Mouse (Mus musculus): ENCODE results near the gene Ubqln1. TPM values are rescaled to one million over a fixed set of nuclear protein-coding genes. Genes with fewer than 3 reads are reported as not detected.
A peak's percentile ranks its signal among the peaks of the same experiment; 100 is the strongest.

Ubqln1 gene
- 80.2 and 83.9 TPM in 2 replicates for polyA plus RNA-seq (2015; fragmentation: Nextera tagmentation; extraction: Ambion mirVana)

DNA sequence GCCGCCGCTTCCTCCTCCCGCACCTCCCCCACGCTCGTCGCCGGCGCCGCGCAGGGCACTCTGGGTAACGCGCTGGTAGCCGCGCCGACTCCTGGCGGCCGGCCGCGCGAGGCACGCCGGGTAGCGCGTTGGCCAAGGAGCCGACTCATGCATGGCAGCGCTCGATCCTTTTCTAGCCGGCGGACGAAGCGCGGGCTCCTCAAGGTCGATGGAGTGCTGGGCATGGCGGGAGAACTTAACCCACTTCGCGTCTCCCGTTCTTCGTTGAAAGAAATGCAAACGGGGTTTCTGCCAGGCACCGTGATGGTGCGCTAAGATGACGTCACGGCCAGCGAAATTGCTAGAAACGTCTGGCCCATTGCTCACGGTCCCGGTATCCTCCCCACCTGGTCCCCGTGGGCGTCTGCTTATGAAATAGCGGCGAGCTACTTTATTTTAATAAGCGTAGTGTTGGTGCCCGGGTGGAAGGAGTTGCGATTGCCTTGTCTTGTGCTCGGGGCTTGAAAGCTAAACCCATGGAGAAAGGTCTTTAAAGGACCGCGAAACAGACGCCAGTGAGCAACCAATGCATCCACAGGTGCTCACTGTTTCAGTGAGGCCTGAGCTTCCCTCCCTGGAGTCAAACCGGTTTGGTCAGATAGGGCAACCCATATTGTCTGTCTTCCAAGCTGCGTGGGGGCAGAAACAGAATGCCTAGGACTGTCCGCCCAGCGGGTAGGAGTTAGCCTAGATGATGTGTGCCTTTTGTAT lies at the start of gene Ubqln1:
TSS of gene Ubqln1 (minus strand) at position 62 of the 750 bp plus-strand sequence.
- peak within 1 kb of the TSS; percentile 92 for H3K27ac ChIP-seq (ENCODE audit: low read length)
- H3K9ac ChIP-seq (ENCODE audit: low read depth, low read length): peak within 1 kb of the TSS; percentile 99
- H3K4me1 ChIP-seq (ENCODE audit: control insufficient read depth, insufficient read depth, low read length): peaks cover 22% of the 10 kb centered on the region
- 1% methylated on average over 53 of the region's 62 CpGs for WGBS
- peak; percentile 84 for ATAC-seq
- H3K9me3 ChIP-seq (ENCODE audit: control insufficient read depth, low read length): no peaks in the 10 kb centered on the region
- peak within 1 kb of the TSS; percentile 100 for H3K4me3 ChIP-seq (ENCODE audit: low read length)
- no peaks in the 10 kb centered on the region for H3K36me3 ChIP-seq (ENCODE audit: control insufficient read depth, insufficient read depth, low read length)
- no peaks in the 10 kb centered on the region for H3K27me3 ChIP-seq (replicated peaks; ENCODE audit: control insufficient read depth, insufficient read depth, low read length)
- H3K4me2 ChIP-seq (ENCODE audit: low read depth, low read length): peak within 1 kb of the TSS; percentile 89

- Histone ChIP-seq H3K9ac (ENCODE audit: low read depth, low read length) (no peak overlapping the region), H3K27ac (ENCODE audit: low read length) (no peak overlapping the region), H3K36me3 (ENCODE audit: control insufficient read depth, insufficient read depth, low read length) (no peaks in the 10 kb centered on the region), H3K4me1 (ENCODE audit: control insufficient read depth, insufficient read depth, low read length) (no peaks in the 10 kb centered on the region), H3K4me2 (ENCODE audit: low read depth, low read length) (no peak overlapping the region), H3K27me3 (replicated peaks; ENCODE audit: control insufficient read depth, insufficient read depth, low read length) (no peaks in the 10 kb centered on the region), H3K4me3 (ENCODE audit: low read length) (no peak overlapping the region), H3K9me3 (ENCODE audit: control insufficient read depth, low read length) (no peaks in the 10 kb centered on the region)
- ATAC-seq: no peak
- WGBS: 88% methylated on average over 8 of the region's 8 CpGs
Measured at GRCm38 (mm10) chr13:58263546-58263945, 48.1 kb upstream of the Ubqln1 start.

DNA sequence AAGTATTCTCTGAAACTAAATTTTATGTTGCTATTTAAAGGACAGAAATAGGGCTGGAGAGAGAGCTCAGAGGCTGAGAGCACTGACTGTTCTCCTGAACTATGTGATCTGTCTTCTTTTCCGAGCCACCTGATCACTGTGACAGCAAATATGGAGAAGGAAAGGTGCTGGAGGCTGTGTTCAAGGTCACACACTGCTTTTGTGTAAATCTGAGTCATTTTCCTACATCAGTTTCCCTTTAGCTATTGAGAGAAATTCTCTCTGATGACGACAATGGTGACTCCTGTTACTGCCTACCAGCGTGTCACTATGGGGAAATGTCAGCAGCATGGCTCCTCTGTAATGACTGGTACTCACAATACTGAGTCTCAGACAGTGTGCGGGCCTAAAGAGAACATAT lies 46.2 kb upstream of the Ubqln1 start:
- Histone ChIP-seq H3K4me3 (ENCODE audit: low read length) (no peak overlapping the region), H3K36me3 (ENCODE audit: control insufficient read depth, insufficient read depth, low read length) (no peaks in the 10 kb centered on the region), H3K27me3 (replicated peaks; ENCODE audit: control insufficient read depth, insufficient read depth, low read length) (no peaks in the 10 kb centered on the region), H3K4me1 (ENCODE audit: control insufficient read depth, insufficient read depth, low read length) (no peaks in the 10 kb centered on the region), H3K9ac (ENCODE audit: low read depth, low read length) (no peak overlapping the region), H3K27ac (ENCODE audit: low read length) (no peak overlapping the region), H3K4me2 (ENCODE audit: low read depth, low read length) (no peak overlapping the region), H3K9me3 (ENCODE audit: control insufficient read depth, low read length) (no peaks in the 10 kb centered on the region)
- WGBS: 86% methylated on average over 4 of the region's 4 CpGs
- no peak for ATAC-seq

DNA sequence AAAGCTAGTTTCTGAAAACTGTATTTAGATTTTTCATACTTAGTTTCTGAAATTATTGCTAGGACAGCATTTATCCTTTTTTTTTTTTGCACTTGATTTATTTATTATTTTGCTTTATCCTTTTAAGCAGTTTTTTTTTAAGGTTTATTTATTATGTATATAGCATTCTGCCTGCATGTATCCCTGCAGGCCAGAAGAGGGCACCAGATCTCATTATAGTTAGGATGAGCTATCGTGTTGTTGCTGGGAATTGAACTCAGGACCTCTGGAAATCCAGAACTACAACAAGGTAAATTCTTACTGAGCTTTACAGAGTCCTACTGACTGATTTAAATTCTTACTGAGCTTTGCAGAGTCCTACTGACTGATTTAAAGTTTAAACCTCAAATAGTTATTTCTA lies 37.8 kb upstream of the Ubqln1 start:
- H3K4me1 ChIP-seq (ENCODE audit: control insufficient read depth, insufficient read depth, low read length): no peaks in the 10 kb centered on the region
- H3K4me3 ChIP-seq (ENCODE audit: low read length): no peak overlapping the region
- no peaks in the 10 kb centered on the region for H3K27me3 ChIP-seq (replicated peaks; ENCODE audit: control insufficient read depth, insufficient read depth, low read length)
- 85% methylated on average over 1 of the region's 1 CpGs for WGBS
- no peak overlapping the region for H3K4me2 ChIP-seq (ENCODE audit: low read depth, low read length)
- H3K9ac ChIP-seq (ENCODE audit: low read depth, low read length): no peak overlapping the region
- no peaks in the 10 kb centered on the region for H3K9me3 ChIP-seq (ENCODE audit: control insufficient read depth, low read length)
- no peak overlapping the region for H3K27ac ChIP-seq (ENCODE audit: low read length)
- no peak for ATAC-seq
- no peaks in the 10 kb centered on the region for H3K36me3 ChIP-seq (ENCODE audit: control insufficient read depth, insufficient read depth, low read length)

DNA sequence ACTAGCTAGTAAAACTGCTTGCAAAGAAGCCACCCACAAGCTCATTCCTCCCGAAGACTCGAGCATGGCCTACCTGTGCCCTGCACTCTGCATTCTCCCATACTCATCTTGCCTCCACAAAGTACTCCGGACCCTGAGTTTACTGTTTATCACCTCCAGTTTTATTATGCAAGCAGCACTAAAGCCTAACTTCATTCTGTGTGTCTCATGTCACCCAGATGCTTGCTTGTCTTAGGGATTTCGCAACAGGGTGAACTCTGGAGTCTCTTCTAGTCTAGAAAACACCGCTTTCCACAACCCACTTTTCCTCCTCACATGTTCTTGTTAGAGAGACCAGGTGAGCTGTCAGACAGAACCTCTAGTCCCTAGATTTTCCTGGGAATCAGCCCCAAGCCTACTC lies 33.5 kb upstream of the Ubqln1 start:
- Histone ChIP-seq H3K27me3 (replicated peaks; ENCODE audit: control insufficient read depth, insufficient read depth, low read length) (no peaks in the 10 kb centered on the region), H3K9me3 (ENCODE audit: control insufficient read depth, low read length) (no peaks in the 10 kb centered on the region), H3K27ac (ENCODE audit: low read length) (no peak overlapping the region), H3K36me3 (ENCODE audit: control insufficient read depth, insufficient read depth, low read length) (peaks cover 3% of the 10 kb centered on the region; the same call in 1 of the 2 replicates), H3K4me3 (ENCODE audit: low read length) (no peak overlapping the region), H3K4me2 (ENCODE audit: low read depth, low read length) (no peak overlapping the region), H3K4me1 (ENCODE audit: control insufficient read depth, insufficient read depth, low read length) (no peaks in the 10 kb centered on the region), H3K9ac (ENCODE audit: low read depth, low read length) (no peak overlapping the region)
- peak; percentile 33; the same call in 1 of the 2 replicates for ATAC-seq
- WGBS: 83% methylated on average over 5 of the region's 5 CpGs

GRCm38 (mm10) chr13:58236536-58236935 lies 21.1 kb upstream of the Ubqln1 start:
- Histone ChIP-seq H3K4me3 (ENCODE audit: low read length) (no peak overlapping the region), H3K9me3 (ENCODE audit: control insufficient read depth, low read length) (no peaks in the 10 kb centered on the region), H3K9ac (ENCODE audit: low read depth, low read length) (no peak overlapping the region), H3K27ac (ENCODE audit: low read length) (no peak overlapping the region), H3K36me3 (ENCODE audit: control insufficient read depth, insufficient read depth, low read length) (no peaks in the 10 kb centered on the region), H3K4me1 (ENCODE audit: control insufficient read depth, insufficient read depth, low read length) (no peaks in the 10 kb centered on the region), H3K27me3 (replicated peaks; ENCODE audit: control insufficient read depth, insufficient read depth, low read length) (no peaks in the 10 kb centered on the region), H3K4me2 (ENCODE audit: low read depth, low read length) (no peak overlapping the region)
- 88% methylated on average over 7 of the region's 7 CpGs for WGBS
- no peak for ATAC-seq

- no peak overlapping the region for H3K9ac ChIP-seq (ENCODE audit: low read depth, low read length)
- WGBS: 46% methylated on average over 5 of the region's 5 CpGs
- H3K27me3 ChIP-seq (replicated peaks; ENCODE audit: control insufficient read depth, insufficient read depth, low read length): no peaks in the 10 kb centered on the region
- no peaks in the 10 kb centered on the region for H3K4me1 ChIP-seq (ENCODE audit: control insufficient read depth, insufficient read depth, low read length)
- H3K4me2 ChIP-seq (ENCODE audit: low read depth, low read length): no peak overlapping the region
- H3K27ac ChIP-seq (ENCODE audit: low read length): no peak overlapping the region
- peak; percentile 72 for ATAC-seq
- H3K36me3 ChIP-seq (ENCODE audit: control insufficient read depth, insufficient read depth, low read length): no peaks in the 10 kb centered on the region
- no peaks in the 10 kb centered on the region for H3K9me3 ChIP-seq (ENCODE audit: control insufficient read depth, low read length)
- no peak overlapping the region for H3K4me3 ChIP-seq (ENCODE audit: low read length)
Measured at GRCm38 (mm10) chr13:58232611-58233010, 17.2 kb upstream of the Ubqln1 start.

GRCm38 (mm10) chr13:58232070-58232469 lies 16.6 kb upstream of the Ubqln1 start:
- no peak overlapping the region for H3K4me2 ChIP-seq (ENCODE audit: low read depth, low read length)
- ATAC-seq: no peak
- H3K9ac ChIP-seq (ENCODE audit: low read depth, low read length): no peak overlapping the region
- 86% methylated on average over 8 of the region's 8 CpGs for WGBS
- H3K27me3 ChIP-seq (replicated peaks; ENCODE audit: control insufficient read depth, insufficient read depth, low read length): no peaks in the 10 kb centered on the region
- H3K9me3 ChIP-seq (ENCODE audit: control insufficient read depth, low read length): no peaks in the 10 kb centered on the region
- H3K4me3 ChIP-seq (ENCODE audit: low read length): no peak overlapping the region
- no peaks in the 10 kb centered on the region for H3K36me3 ChIP-seq (ENCODE audit: control insufficient read depth, insufficient read depth, low read length)
- no peak overlapping the region for H3K27ac ChIP-seq (ENCODE audit: low read length)
- no peaks in the 10 kb centered on the region for H3K4me1 ChIP-seq (ENCODE audit: control insufficient read depth, insufficient read depth, low read length)

GRCm38 (mm10) chr13:58228624-58229023 lies 13.2 kb upstream of the Ubqln1 start:
- Histone ChIP-seq H3K4me3 (ENCODE audit: low read length) (no peak overlapping the region), H3K4me1 (ENCODE audit: control insufficient read depth, insufficient read depth, low read length) (no peaks in the 10 kb centered on the region), H3K9ac (ENCODE audit: low read depth, low read length) (no peak overlapping the region), H3K36me3 (ENCODE audit: control insufficient read depth, insufficient read depth, low read length) (no peaks in the 10 kb centered on the region), H3K27ac (ENCODE audit: low read length) (no peak overlapping the region), H3K27me3 (replicated peaks; ENCODE audit: control insufficient read depth, insufficient read depth, low read length) (no peaks in the 10 kb centered on the region), H3K4me2 (ENCODE audit: low read depth, low read length) (no peak overlapping the region), H3K9me3 (ENCODE audit: control insufficient read depth, low read length) (no peaks in the 10 kb centered on the region)
- ATAC-seq: no peak
- 71% methylated on average over 2 of the region's 2 CpGs for WGBS

DNA sequence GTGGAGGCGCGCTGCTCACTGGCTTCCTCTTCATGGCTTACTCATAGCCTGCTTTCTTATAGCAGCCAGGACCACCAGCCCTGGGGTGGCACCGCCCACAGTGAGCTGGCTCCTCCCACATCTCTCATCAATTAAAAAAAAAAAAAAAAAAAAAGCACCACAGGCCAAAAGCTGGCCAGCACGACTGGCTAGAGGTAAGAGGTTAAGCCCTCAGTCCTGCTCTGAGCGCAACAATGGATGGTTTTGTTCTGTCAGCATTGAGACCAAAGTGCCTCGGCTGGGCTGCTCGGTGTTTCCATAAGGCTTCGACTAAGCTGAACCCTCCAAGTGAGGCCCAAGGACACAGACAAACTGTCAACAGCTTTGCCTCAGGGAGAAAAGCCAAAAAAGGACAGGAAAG lies 10.2 kb upstream of the Ubqln1 start:
- no peak for ATAC-seq
- H3K4me3 ChIP-seq (ENCODE audit: low read length): no peak overlapping the region
- H3K27me3 ChIP-seq (replicated peaks; ENCODE audit: control insufficient read depth, insufficient read depth, low read length): no peaks in the 10 kb centered on the region
- WGBS: 72% methylated on average over 8 of the region's 8 CpGs
- H3K4me1 ChIP-seq (ENCODE audit: control insufficient read depth, insufficient read depth, low read length): 0 out of 2 replicates have a peak, but pooled peaks cover 2% of the 10 kb centered on the region
- H3K36me3 ChIP-seq (ENCODE audit: control insufficient read depth, insufficient read depth, low read length): no peaks in the 10 kb centered on the region
- H3K4me2 ChIP-seq (ENCODE audit: low read depth, low read length): no peak overlapping the region
- H3K9me3 ChIP-seq (ENCODE audit: control insufficient read depth, low read length): no peaks in the 10 kb centered on the region
- H3K27ac ChIP-seq (ENCODE audit: low read length): no peak overlapping the region
- H3K9ac ChIP-seq (ENCODE audit: low read depth, low read length): no peak overlapping the region
